Mouse (Mus musculus) CH12.LX (cell line): ENCODE data around the gene Crabp1. TPM values are rescaled to one million over a fixed set of nuclear protein-coding genes. Genes with fewer than 3 reads are reported as not detected.

Experiments
- DNase-seq: peaks from one replicate; pipeline ENCODE4 v3.0.0-alpha.2; 2013; ENCODE audit errors: extremely low read depth
- H3K27ac ChIP-seq: 2 replicates; pipeline ENCODE4 v1.5.1; 2012; ENCODE audit warnings: low read depth, mild to moderate bottlenecking, control low read depth, moderate library complexity; ENCODE audit not compliant: insufficient read depth
- H3K27me3 ChIP-seq: replicated peaks from 2 replicates; pipeline ENCODE3; 2012; ENCODE audit warnings: inconsistent platforms
- H3K36me3 ChIP-seq, 2 experiments: replicated peaks in 1 of 2; 2 replicates each; pipeline versions ENCODE3 to v1.6.1; 2012; ENCODE audit warnings: inconsistent platforms in 1 of 2, low read length in 1 of 2, mild to moderate bottlenecking in 1 of 2, mixed read lengths in 1 of 2, moderate library complexity in 1 of 2; ENCODE audit not compliant: control insufficient read depth in 1 of 2, insufficient read depth in 1 of 2
- H3K4me1 ChIP-seq, 2 experiments: 2 replicates each; pipeline ENCODE4 v1.6.1; 2012; ENCODE audit warnings: inconsistent platforms in 1 of 2, moderate library complexity in 1 of 2; ENCODE audit not compliant: insufficient read depth in 2 of 2, control insufficient read depth in 1 of 2
- H3K4me2 ChIP-seq: 2 replicates; pipeline ENCODE4 v1.6.1; 2012; ENCODE audit warnings: low read depth, mild to moderate bottlenecking, control low read depth; ENCODE audit not compliant: poor library complexity, insufficient read depth, severe bottlenecking
- H3K4me3 ChIP-seq, 3 experiments: fragments of 150-350 bp in 1 of 3; sonication (generic) in 1 of 3; replicated peaks in 1 of 3; 2 replicates each; pipeline versions ENCODE3 to v1.5.1; 2011 to 2012; ENCODE audit warnings: low read depth in 2 of 3, low read length in 2 of 3, mild to moderate bottlenecking in 2 of 3, moderate library complexity in 2 of 3, control low read depth in 1 of 3, improper control_type of control experiment in 1 of 3, inconsistent platforms in 1 of 3, mixed read lengths in 1 of 3; ENCODE audit not compliant: poor library complexity in 1 of 3
- H3K79me2 ChIP-seq: replicated peaks from 2 replicates; pipeline ENCODE4 v1.6.1; 2012; ENCODE audit warnings: mild to moderate bottlenecking, moderate library complexity; ENCODE audit not compliant: control insufficient read depth, poor library complexity, insufficient read depth, severe bottlenecking; ENCODE audit errors: extremely low read depth
- H3K9ac ChIP-seq: 2 replicates; pipeline ENCODE4 v1.6.1; 2012; ENCODE audit warnings: low read depth, mild to moderate bottlenecking, control low read depth, moderate library complexity; ENCODE audit not compliant: insufficient read depth
- H3K9me3 ChIP-seq: replicated peaks from 2 replicates; pipeline ENCODE3; 2012; ENCODE audit warnings: low read length, inconsistent platforms, mixed read lengths
- CTCF ChIP-seq, 2 experiments: IDR thresholded peaks in 1 of 2; conservative IDR thresholded peaks in 1 of 2; 2 replicates each; pipeline ENCODE4 v1.5.1; 2011 to 2012; ENCODE audit warnings: low read depth in 2 of 2, low read length in 2 of 2, improper control_type of control experiment in 1 of 2, inconsistent platforms in 1 of 2, mild to moderate bottlenecking in 1 of 2, moderate library complexity in 1 of 2
- E2F4 ChIP-seq: IDR thresholded peaks from 2 replicates; pipeline ENCODE4 v1.6.1; 2011; ENCODE audit warnings: low read depth, low read length, improper control_type of control experiment; ENCODE audit not compliant: insufficient replicate concordance
- ELF1 ChIP-seq: IDR thresholded peaks from 2 replicates; pipeline ENCODE4 v1.6.1; 2014; ENCODE audit warnings: low read depth, mild to moderate bottlenecking, inconsistent platforms, low read length, improper control_type of control experiment
- EP300 ChIP-seq: IDR thresholded peaks from 2 replicates; pipeline ENCODE4 v1.6.1; 2011; ENCODE audit warnings: low read length, improper control_type of control experiment
- ETS1 ChIP-seq: conservative IDR thresholded peaks from 2 replicates; pipeline ENCODE4 v1.6.1; 2012; ENCODE audit warnings: low read depth, mild to moderate bottlenecking, inconsistent platforms, low read length, improper control_type of control experiment, moderate library complexity
- GABPA ChIP-seq: IDR thresholded peaks from 2 replicates; pipeline ENCODE4 v1.6.1; 2012; ENCODE audit warnings: low read depth, low read length, improper control_type of control experiment, inconsistent platforms; ENCODE audit not compliant: insufficient replicate concordance
- JUN ChIP-seq: IDR thresholded peaks from 2 replicates; pipeline ENCODE4 v1.6.1; 2011; ENCODE audit warnings: low read depth, mild to moderate bottlenecking, low read length, improper control_type of control experiment, moderate library complexity; ENCODE audit not compliant: insufficient read depth
- JUND ChIP-seq: conservative IDR thresholded peaks from 2 replicates; pipeline ENCODE4 v1.6.1; 2011; ENCODE audit warnings: low read depth, low read length, improper control_type of control experiment
- KAT2A ChIP-seq: IDR thresholded peaks from 2 replicates; pipeline ENCODE4 v1.6.1; 2012; ENCODE audit warnings: low read length, improper control_type of control experiment, inconsistent platforms; ENCODE audit not compliant: insufficient replicate concordance
- MAFK ChIP-seq: IDR thresholded peaks from 2 replicates; pipeline ENCODE4 v1.6.1; 2011; ENCODE audit warnings: low read length, improper control_type of control experiment; ENCODE audit not compliant: insufficient replicate concordance
- MAZ ChIP-seq: IDR thresholded peaks from 2 replicates; pipeline ENCODE4 v1.6.1; 2012; ENCODE audit warnings: low read depth, mild to moderate bottlenecking, inconsistent platforms, low read length, improper control_type of control experiment, moderate library complexity
- MXI1 ChIP-seq: IDR thresholded peaks from 2 replicates; pipeline ENCODE4 v1.6.1; 2011; ENCODE audit warnings: mild to moderate bottlenecking, low read depth, low read length, improper control_type of control experiment
- MYC ChIP-seq: IDR thresholded peaks from 2 replicates; pipeline ENCODE4 v1.6.1; 2011; ENCODE audit warnings: low read depth, mild to moderate bottlenecking, improper control_type of control experiment, low read length
- NRF1 ChIP-seq: IDR thresholded peaks from 2 replicates; pipeline ENCODE4 v1.6.1; 2014; ENCODE audit warnings: low read depth, mild to moderate bottlenecking, inconsistent platforms, low read length, improper control_type of control experiment, moderate library complexity
- PAX5 ChIP-seq: IDR thresholded peaks from 2 replicates; pipeline ENCODE4 v1.6.1; 2012; ENCODE audit warnings: low read length, inconsistent platforms, mixed read lengths
- POLR2A ChIP-seq: IDR thresholded peaks from 2 replicates; pipeline ENCODE4 v1.6.1; 2011; ENCODE audit warnings: low read depth, mild to moderate bottlenecking, improper control_type of control experiment, low read length
- POLR2AphosphoS2 ChIP-seq: IDR thresholded peaks from 2 replicates; pipeline ENCODE4 v1.6.1; 2011; ENCODE audit warnings: low read depth, low read length, improper control_type of control experiment
- SIN3A ChIP-seq: IDR thresholded peaks from 2 replicates; pipeline ENCODE4 v1.6.1; 2012; ENCODE audit warnings: low read length, improper control_type of control experiment, inconsistent platforms
- TBP ChIP-seq: conservative IDR thresholded peaks from 2 replicates; pipeline ENCODE4 v1.6.1; 2011; ENCODE audit warnings: low read depth, low read length, improper control_type of control experiment
- TCF12 ChIP-seq: IDR thresholded peaks from 2 replicates; pipeline ENCODE4 v1.6.1; 2014; ENCODE audit warnings: low read depth, mild to moderate bottlenecking, inconsistent platforms, low read length, improper control_type of control experiment
- UBTF ChIP-seq: IDR thresholded peaks from 2 replicates; pipeline ENCODE4 v1.6.1; 2012; ENCODE audit warnings: low read depth, mild to moderate bottlenecking, inconsistent platforms, low read length, improper control_type of control experiment, moderate library complexity
- USF1 ChIP-seq: IDR thresholded peaks from 2 replicates; pipeline ENCODE4 v1.6.1; 2014; ENCODE audit warnings: low read depth, mild to moderate bottlenecking, inconsistent platforms, low read length, improper control_type of control experiment
- USF2 ChIP-seq: conservative IDR thresholded peaks from 2 replicates; pipeline ENCODE4 v1.6.1; 2011; ENCODE audit warnings: low read depth, low read length, improper control_type of control experiment
- ZKSCAN1 ChIP-seq: IDR thresholded peaks from 2 replicates; pipeline ENCODE4 v1.6.1; 2012; ENCODE audit warnings: low read depth, inconsistent platforms, low read length, improper control_type of control experiment, borderline replicate concordance
- ZNF384 ChIP-seq: IDR thresholded peaks from 2 replicates; pipeline ENCODE4 v1.6.1; 2012; ENCODE audit warnings: low read depth, low read length, improper control_type of control experiment, inconsistent platforms
- dilution Hi-C: fragments of 300-500 bp; cut with MboI; formaldehyde crosslinking; loops from 2 replicates; pipeline ENCODE4 v1.14.3; 2020; ENCODE audit warnings: low sequenced_read_pairs; ENCODE audit not compliant: extremely low pct_unique_long_range_greater_than_20kb, extremely low pct_ligation_motif_present
- in situ Hi-C: fragments of 300-500 bp; cut with MboI; formaldehyde crosslinking; loops from 3 replicates; pipeline ENCODE4 v1.14.3; 2019; ENCODE audit warnings: low sequenced_read_pairs, low pct_ligation_motif_present, low pct_unique_long_range_greater_than_20kb, mixed read lengths
- polyA plus RNA-seq: library from polyadenylated mRNA; unstranded; fragments of >175 nt; gene quantifications from 2 replicates; pipeline ENCODE4 v1.2.1, GENCODE M21; 2012; ENCODE audit warnings: low read depth; ENCODE audit not compliant: insufficient read length
- total RNA-seq, 2 experiments: library from RNA; depleted of rRNA; stranded (reverse); fragments of 300-350 nt in 1 of 2; fragments of >200 nt in 1 of 2; gene quantifications; 2 replicates each; pipeline ENCODE4 v1.2.3; 2012 to 2014

Gene Crabp1
- total and polyA plus RNA-seq, 3 experiments: not detected

GRCm38 (mm10) chr9:54764091-54764490 lies 457 bp upstream of the Crabp1 start:
- dilution Hi-C loops (no loop called here), in situ Hi-C loops (no loop called here)
- Histone ChIP-seq H3K4me3 (no peak overlapping the region), H3K4me1 (no peaks in the 10 kb centered on the region), H3K9me3 (no peaks in the 10 kb centered on the region), H3K27ac (no peak overlapping the region), H3K27me3 (peaks cover 79% of the 10 kb centered on the region), H3K36me3 (no peaks in the 10 kb centered on the region), H3K9ac (no peak overlapping the region), H3K4me2 (no peak overlapping the region), H3K79me2 (no peaks in the 10 kb centered on the region)
- no peak for TF ChIP-seq POLR2AphosphoS2
- no peak for TF ChIP-seq MXI1
- no peak for TF ChIP-seq POLR2A
- no peak for TF ChIP-seq TCF12
- no peak for TF ChIP-seq ETS1
- no peak for TF ChIP-seq E2F4
- TF ChIP-seq KAT2A: no peak
- TF ChIP-seq NRF1: no peak
- no peak for TF ChIP-seq USF1
- no peak for TF ChIP-seq CTCF (conservative IDR thresholded peaks at IDR 0.05 in 1 of 2, IDR thresholded peaks at IDR 0.05 in 1 of 2; ENCODE audit: low read depth in 2 of 2, low read length in 2 of 2)
- no peak for TF ChIP-seq MAFK
- TF ChIP-seq JUN: no peak
- TF ChIP-seq TBP: no peak
- TF ChIP-seq EP300: no peak
- no peak for TF ChIP-seq SIN3A
- TF ChIP-seq MYC: no peak
- no peak for TF ChIP-seq JUND
- no peak for TF ChIP-seq UBTF
- no peak for DNase-seq

- Histone ChIP-seq H3K36me3 (no peaks in the 10 kb centered on the region), H3K27ac (no peak overlapping the region), H3K9me3 (no peaks in the 10 kb centered on the region), H3K4me1 (no peaks in the 10 kb centered on the region), H3K9ac (no peak overlapping the region)
- no peak for TF ChIP-seq E2F4
- TF ChIP-seq NRF1: no peak
- TF ChIP-seq USF1: no peak
- no peak for TF ChIP-seq JUN
- no peak for TF ChIP-seq MYC
- TF ChIP-seq EP300: no peak
- TF ChIP-seq USF2: no peak
- TF ChIP-seq MXI1: no peak
- no peak for TF ChIP-seq ETS1
- no peak for TF ChIP-seq ZNF384
- no peak for TF ChIP-seq ZKSCAN1
- TF ChIP-seq ELF1: no peak
- no peak for TF ChIP-seq POLR2A
- no peak for TF ChIP-seq MAZ
- no peak for TF ChIP-seq GABPA
- TF ChIP-seq PAX5: no peak
- TF ChIP-seq, all 38 proteins: peak for 0
- peaks cover 79% of the 10 kb centered on the region for H3K27me3 ChIP-seq
- H3K4me3 ChIP-seq: no peak overlapping the region
- H3K4me2 ChIP-seq: no peak overlapping the region
- H3K79me2 ChIP-seq: no peaks in the 10 kb centered on the region
- in situ Hi-C loops: no loop called here
- DNase-seq: no peak
- dilution Hi-C loops: no loop called here
Measured at GRCm38 (mm10) chr9:54765336-54766085, 963 bp downstream of the Crabp1 start.
